Mouse (Mus musculus): Measurements from ENCODE around the gene Dmkn. TPM values are rescaled to one million over a fixed set of nuclear protein-coding genes. Genes with fewer than 3 reads are reported as not detected.

Gene Dmkn
- total RNA-seq, 2 experiments from 2014 or later = 0.56 TPM; not detected in 1

DNA sequence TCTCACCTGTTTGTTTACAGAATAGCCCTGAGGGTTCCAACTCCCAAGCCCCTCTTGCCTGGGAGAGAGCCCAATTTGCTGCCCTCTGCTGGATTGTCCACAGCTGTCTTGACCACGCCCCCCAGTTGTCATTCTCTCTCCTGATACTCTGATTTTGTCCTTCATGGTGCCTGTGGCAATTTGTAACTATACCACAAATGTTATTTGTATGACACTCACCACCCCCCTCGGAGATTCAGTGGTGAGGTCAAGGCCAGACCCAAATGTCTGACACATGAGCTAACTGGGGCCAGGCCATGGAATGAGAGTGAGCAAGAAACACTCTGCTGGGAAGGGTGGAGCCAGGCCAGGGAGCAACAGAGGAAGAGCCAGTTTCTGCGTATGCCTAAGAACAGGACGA, 4.7 kb upstream of the Dmkn start:
- DNase-seq = peak in 1 of 2 experiments; percentile 15

DNA sequence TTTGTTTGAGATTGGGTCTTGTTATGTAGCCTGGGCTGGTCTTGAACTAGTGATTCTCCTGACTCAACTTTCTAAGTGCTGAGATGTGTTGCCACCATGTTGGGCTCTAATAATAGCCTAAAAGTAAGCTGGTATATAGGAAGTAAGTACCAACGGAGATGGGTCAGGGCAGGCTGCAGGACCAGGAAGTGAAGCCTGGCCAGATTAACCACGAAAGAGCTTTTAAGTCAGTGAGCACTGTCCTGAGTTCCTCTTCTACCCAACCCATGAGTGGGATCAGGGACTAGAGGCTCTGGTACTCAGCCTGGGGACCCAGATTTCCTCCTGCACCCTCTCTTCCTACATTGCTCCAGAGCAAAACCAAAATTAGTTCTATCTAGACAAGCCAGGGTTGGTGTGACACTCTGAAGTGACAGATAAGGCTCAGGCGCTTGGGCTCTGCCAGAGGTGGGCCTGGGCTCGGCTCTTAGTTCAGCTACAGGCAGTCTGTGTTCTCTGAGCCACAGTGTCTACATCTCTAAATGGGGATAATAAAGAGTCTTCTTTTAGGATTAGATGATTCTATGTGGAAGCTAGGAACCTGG, 1.7 kb upstream of the Dmkn start:
- intact Hi-C loops (cut with DNase I) = no loop called here
- DNase-seq = no peak

More for the DNA sequence above, 4.7 kb upstream of the Dmkn start:
- intact Hi-C loops (cut with DNase I) = no loop called here

DNA sequence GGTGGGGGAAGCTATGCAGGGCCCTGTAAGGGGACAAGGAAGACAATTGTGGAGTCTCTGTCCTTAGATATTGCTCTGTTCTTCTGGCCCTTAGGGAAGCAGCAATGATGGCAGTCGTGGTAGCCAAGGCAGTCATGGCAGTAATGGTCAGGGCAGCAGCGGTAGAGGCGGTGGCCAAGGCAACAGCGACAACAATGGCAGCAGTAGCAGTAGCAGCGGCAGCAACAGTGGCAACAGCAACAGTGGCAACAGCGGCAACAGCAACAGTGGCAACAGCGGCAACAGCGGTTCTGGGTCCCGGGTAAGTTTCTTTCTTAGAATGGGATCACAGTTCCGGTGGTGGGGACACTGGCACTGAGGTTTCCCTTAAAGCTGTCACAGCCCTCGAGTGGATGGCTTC, 1.6 kb downstream of the Dmkn start:
- DNase-seq = no peak
- intact Hi-C loops (cut with DNase I) = no loop called here

DNA sequence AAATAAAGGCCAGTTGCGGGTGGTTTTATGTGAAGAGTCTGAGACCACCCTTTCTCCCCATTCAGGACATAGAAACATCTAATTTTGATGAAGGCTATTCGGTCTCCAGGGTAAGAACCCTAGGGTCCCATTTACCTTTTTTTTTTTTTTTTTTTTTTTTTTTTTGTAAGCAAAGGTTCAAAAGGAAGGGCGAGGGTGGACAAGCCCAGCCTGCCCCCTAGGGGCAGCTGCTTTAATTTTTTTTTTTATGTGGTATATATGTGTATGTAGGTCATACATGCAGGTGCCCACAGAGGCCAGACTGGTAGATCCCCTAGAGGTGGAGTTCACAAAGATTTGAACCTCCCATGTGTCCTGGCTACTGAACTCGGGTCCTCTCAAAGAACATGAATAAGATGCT, 2.9 kb downstream of the Dmkn start:
- intact Hi-C loops (cut with DNase I) = no loop called here
- DNase-seq = no peak

DNA sequence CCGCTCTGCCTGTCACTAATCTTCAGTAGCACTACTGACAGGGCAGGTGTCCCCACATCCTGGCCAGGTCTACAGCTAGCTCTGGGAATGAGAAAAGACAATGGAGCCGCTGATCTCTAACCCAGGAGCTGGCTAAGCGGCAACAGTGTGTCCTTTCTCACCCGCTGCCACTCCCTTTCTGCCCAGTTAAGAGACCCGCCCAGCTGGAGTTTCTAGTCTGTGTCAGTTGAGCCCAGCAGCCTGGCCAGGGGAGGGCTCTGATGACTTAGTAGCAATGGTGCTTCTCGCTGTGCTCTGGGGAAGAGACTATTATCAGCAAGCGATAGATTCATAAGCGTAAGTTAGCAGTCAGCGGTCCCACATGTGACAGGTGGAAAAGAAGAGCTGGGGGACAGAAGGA, 5.7 kb downstream of the Dmkn start:
- intact Hi-C loops (cut with DNase I) = no loop called here
- DNase-seq = no peak

DNA sequence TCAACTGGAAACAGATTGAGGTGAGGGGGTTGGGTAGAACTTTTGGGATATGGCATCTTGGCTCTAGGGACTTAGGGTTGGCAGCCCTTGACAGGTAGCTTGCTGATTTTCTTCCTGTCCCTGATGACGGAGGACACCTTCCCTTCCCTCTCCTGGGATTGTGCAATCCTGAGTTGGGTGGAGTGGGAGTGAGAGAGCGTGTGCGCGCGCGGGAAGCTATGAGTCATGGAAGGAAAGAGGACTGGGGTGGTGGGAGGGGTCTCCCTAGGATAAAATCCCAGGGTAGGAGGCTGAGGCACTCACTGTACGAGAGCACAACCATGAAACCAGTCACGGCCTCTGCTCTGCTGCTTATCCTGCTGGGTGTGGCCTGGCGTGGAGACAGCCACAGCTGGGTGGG, 12.5 kb downstream of the Dmkn start:
- intact Hi-C loops (cut with DNase I) = no loop called here

DNA sequence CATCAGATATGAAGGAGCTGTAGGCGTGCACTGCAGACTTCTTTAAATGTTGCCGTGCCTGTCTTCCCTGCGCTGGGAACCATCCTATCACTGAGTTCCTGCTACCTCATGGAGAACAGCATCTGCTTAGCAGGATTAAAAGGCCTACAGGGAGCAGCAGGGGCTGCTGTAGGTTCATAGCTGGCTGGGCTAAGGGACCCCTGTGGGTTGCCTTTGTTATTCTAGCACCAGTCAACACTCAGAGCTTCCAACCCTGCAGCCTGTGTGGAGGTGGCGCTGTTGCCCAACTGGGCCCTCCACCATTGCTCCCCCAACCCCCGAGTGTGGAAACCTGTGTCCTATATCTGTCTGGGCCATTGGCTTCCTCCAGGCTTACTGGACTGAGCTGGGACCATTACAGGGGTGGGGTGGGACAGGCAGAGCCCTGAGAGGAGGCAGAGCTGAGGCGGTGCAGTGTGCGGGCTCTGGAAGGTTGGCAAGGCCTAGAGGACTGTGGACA, 13.6 kb downstream of the Dmkn start:
- DNase-seq = no peak
- intact Hi-C loops (cut with DNase I) = no loop called here

More for the DNA sequence above, 12.5 kb downstream of the Dmkn start:
- no peak for DNase-seq

DNA sequence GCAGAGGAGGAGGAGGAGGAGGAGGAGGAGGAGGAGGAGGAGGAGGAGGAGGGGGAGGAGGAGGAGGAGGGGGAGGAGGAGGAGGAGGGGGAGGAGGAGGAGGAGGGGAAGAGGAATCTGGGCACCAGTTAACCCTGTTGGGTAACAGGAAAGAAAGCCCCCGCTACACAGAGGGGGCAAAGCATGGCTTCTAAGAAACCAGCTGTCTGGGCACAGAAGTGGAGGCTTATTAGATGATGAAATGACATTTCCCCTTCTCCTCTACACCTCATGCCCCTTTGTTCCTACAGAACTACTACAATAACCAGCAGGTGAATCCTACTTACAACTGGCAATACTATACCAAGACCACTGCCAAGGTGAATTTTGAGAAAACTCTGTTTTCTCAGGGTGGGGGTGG, 14.4 kb downstream of the Dmkn start:
- intact Hi-C loops (cut with DNase I) = no loop called here
- DNase-seq = no peak

DNA sequence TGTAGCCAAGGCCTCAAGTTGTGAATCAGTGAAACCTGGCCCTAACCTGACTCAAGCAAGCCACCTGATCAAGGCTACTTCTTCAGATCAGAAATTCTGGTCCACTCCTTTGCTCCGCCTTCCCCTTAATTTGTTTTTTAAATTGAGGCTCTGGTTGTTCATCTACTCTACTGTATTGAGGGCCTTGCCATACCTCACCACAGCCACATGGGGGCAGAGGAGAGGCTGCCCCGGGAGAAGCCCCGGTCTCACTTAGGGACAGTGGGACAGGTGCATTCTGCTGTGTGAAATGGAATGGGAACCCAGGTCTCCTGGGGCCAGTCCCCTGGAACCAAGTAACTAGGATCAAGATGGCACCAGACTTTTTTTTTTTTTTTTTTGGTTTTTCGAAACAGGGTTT, 18.2 kb downstream of the Dmkn start:
- intact Hi-C loops (cut with DNase I) = loop anchor here (5.0 kb wide), 1 partner anchor 81 kb away; the partner anchor contains the start of gene Ffar1

DNA sequence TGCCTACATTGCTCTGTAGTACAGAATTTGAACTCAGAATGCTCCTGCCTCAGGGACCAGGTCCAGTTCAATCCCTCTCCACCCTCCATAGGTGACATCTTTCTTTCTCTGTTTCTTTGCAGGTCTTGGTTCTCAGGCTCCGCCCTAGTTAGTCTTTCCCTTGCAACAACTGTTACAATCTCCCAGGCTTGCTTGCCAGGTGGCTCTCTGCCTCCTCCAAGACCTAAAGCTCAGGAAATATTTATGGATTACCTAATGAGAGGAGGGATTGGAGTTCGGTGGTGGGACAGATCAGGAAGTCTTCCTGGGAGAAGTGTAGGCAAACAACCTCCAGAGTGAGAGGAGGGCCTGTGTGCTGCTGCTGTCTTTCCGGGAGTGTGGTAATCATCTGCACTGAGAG, 19.1 kb downstream of the Dmkn start:
- no peak for DNase-seq
- intact Hi-C loops (cut with DNase I) = loop anchor here (5.0 kb wide), 1 partner anchor 80 kb away; the partner anchor contains the start of gene Ffar1

More for the DNA sequence above, 18.2 kb downstream of the Dmkn start:
- DNase-seq = no peak

DNA sequence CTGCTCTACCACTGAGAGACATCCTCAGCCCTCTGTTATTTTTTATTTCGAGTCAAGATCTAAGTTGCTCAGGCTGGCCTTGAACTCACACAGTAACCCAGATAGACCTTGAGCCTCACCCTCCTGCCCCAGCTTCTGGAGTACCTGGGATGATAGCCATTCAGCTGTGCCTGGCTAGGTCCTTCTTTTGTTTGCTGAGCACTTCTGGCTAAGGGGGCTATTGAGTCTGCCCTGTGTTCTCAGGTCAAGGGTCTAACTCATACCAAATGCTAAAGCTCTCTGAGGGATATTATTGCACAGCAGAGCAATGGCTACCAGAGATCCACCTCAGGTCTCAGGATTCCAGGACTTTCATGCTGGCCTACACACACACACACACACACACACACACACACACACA, 21.6 kb downstream of the Dmkn start:
- no peak for DNase-seq
- intact Hi-C loops (cut with DNase I) = no loop called here

DNA sequence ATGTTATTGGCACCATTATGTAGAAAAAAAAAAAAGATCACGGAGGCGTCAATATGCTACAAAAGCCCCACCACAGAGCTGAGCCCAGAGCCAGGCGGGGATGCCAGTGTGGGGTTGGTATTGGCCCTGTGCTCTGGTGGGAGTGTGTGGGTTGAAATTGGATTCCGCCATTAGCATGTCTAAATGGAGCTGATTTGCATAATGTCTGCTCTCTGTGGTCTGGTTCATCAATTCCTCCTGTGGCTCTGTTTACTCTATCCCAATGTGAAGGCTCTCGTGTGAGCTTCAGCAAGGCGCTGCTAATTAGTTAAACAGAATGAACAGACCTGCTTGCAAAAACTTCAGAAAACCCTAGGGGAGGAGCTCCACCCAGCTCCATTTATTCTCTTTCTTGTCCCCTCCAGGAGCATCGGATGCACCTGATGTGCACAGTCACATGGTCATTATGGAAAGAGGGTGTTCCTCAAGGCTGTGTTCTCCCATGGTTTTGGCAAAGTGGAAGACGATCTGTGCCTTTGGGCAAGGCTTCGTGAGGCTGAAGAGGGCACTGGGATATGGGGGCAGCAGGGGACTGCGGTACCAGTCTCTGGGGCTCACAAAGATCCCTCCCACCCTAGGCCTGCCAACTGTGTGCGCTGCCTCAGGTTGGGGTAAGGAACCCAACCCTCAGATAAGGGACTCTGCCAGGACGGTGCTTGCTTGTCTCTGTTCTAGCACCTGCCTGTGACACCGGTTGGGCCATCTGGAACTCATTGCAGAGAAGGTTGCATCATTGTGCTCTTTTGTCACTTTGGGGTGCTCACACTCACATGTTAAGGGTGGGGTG, 22.4 kb downstream of the Dmkn start:
- intact Hi-C loops (cut with DNase I) = no loop called here
- DNase-seq = no peak

DNA sequence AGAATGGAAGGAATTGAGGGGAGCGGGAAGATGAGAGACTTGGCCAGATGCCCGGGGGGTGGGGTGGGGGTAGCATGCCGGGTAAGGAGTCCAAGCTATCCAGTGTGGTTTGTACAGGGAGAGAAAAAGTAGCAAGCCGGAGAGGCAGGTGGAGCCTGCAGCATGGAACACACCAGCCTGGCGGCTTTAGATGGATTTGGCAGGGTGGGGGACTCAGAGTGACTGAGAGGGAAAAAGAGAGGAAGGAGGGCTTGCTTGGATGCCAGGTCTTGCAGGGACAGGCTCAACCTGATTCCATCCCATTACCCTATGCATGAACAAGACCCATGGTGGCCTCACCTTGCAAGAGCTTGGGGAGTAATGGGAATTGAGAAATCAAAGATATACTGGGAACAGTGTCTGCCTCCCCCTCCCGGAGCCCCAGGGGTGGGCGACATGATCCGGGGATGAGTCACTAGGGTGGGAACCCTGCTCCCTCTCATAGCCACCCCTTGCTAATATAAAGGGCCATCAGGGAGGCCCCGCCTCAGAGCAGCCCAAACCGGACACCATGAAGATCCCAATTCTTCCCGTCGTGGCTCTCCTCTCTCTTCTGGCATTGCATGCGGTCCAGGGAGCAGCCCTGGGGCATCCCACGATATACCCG, 23.9 kb downstream of the Dmkn start, which contains the start of gene Krtdap:
TSS of gene Krtdap (plus strand) at position 520 of the 646 bp plus-strand sequence.
- no peak for DNase-seq
- intact Hi-C loops (cut with DNase I) = no loop called here

DNA sequence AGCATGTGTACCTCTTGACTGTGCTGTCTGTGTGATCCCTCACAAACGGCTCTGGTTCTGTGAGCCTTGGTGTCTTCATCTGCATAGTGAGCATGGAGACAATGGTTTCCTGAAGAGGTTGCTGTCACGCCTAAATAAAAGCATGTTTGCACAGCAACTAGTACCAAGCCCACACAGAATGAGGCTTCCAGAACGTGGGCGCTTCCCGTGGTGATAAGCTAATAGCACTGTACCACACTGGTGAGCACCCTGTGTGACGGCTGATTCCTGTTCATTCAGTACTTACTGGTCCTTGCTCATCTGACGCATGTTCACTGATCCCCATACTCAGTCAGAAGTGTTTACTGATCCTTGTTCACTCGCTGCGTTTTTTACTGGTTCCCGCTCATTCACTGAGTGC, 26.6 kb downstream of the Dmkn start:
- intact Hi-C loops (cut with DNase I) = no loop called here

DNA sequence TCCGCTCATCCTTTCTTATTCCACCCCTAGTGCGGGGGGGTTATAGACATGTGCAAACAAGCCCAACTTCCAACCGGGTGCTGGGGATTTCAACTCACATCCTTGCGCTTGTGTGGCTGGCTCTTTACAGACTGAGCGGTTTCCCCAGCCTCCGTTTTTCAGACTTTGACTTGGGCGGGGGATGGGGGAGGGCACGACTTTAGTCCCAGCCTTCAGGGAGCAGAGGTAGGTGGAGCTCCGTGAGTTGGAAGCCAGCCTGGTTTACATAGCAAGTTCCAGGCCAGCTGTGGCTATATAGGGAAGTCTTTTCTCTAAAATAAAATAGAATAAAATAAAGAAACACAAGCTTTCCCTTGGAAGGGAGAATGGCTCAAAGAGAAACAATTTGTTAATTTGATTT, 28.4 kb downstream of the Dmkn start:
- no peak for DNase-seq
- intact Hi-C loops (cut with DNase I) = no loop called here

More for the DNA sequence above, 26.6 kb downstream of the Dmkn start:
- DNase-seq = no peak

DNA sequence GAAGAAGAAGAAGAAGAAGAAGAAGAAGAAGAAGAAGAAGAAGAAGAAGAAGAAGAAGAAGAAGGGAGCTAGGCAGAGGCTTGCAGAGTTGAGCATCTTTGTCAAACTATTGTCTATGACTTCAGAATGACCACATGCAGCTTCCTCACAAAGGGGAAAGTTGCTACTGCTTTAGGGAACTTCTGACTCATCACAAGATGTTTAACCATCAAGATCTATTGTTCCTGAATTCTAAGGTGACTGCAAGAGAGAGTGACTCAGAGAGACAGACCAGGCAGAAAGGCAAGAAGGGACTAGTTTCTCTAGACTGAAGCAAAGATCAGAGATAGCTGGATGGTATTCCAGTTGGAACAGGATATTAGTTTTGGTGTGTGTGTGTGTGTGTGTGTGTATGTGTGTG, 31.4 kb downstream of the Dmkn start:
- intact Hi-C loops (cut with DNase I) = no loop called here
- no peak for DNase-seq

DNA sequence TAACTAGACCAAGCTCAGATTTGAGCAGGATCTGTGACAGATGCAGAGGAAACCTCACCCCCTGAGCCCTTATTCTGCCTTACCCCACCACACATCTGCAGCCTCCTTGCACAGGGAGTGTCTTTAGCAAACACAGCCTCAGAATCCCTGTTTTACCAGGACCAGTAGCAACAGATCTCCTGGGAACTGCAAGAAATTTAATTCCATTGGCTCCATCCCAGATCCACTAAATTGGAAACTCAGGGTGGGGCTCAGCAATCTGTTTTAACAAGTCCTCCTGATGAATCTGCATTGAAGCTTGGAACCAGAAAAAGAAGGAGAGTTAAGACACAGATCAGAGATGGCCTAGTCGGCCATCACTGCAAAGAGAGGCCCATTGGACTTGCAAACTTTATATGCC, 33.2 kb downstream of the Dmkn start:
- DNase-seq = no peak
- intact Hi-C loops (cut with DNase I) = no loop called here

DNA sequence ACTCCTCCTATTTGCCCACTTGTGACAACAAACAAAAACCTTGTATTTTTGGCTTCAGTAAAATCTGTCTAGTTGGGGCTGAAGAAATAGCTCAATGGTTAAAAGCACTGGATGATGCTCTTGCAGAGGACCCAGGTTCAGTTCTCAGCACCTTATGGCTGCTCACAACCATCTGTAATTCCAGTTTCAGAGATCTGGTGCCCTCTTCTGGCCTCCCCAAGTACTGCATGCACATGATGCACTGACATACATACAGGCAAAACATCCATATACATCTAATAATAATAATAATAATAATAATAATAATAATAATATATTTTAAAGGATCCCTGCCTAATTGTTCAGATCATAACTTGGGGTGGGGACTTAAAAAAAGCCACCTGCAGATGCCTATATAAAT, 37.1 kb downstream of the Dmkn start:
- DNase-seq = no peak
- intact Hi-C loops (cut with DNase I) = no loop called here

DNA sequence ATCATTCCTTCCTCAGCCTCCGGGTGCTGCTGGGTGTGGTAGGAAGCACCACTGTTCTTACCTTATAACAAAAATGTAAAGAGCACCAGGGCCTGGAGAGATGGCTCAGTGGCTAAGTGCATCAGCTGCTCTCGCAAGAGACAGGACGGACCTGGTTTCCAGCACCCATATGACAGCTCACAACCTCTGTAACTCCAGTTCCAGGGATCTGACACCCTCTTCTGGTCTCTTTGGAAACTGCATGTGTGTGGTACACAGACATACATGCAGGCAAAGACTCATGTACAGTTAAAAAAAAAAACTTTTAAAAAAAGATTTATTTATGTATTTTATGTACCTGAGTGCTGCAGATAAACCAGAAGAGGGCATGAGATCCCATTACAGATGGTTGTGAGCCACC, 39.7 kb downstream of the Dmkn start:
- DNase-seq = no peak
- intact Hi-C loops (cut with DNase I) = no loop called here

DNA sequence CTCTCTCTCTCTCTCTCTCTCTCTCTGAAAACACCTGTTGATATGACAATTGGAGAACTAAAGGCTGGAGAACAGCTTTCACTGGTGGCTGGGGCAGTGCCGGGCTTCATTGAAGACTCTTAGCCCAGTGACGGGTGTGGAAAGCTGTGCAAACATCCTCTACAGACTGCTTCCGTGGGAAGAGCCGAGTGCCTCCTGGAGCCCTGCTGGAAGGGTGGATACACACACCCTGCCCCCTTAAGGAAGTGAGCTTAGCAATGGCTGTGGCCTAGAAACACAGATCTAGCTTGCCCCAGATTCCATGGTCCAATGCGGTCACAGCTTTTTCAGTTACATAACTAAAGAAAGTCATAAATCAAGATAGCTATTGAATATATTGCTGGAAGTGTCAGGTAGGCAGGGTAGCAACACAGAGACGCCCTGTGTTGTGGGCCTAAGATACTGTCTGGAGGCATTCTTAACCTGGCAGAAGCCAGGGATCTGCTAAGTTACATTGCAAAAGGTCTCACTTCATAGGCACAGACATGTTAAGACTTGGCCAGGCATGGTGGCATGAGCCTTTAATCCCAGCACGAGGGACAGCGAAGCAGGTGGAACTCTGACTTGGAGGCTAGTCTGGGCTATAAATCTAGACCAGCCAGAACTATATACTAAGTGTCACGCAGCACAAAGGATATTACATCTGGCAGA, 40.6 kb downstream of the Dmkn start:
- intact Hi-C loops (cut with DNase I) = no loop called here
- DNase-seq = no peak

DNA sequence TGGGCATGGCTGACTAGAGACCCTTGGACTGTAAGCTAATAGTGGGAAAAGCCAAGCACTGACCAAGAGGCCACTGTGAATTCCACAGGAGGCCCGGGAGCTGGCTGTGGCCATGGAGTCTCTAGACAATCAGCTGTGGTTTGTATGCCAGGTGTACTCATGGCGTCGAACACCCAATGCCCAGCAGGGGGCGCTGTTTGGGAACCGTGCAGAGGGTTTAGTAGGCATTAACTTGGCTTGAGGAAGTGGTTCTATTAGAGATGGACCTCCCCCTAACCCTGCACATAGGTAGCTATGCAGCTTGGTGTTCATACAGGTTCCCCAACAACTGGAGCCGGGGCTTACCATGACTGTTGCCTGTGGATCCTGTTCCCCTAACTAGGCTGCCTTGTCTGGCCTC, 42.4 kb downstream of the Dmkn start:
- intact Hi-C loops (cut with DNase I) = no loop called here
- no peak for DNase-seq
